In the genomic region with DNA sequence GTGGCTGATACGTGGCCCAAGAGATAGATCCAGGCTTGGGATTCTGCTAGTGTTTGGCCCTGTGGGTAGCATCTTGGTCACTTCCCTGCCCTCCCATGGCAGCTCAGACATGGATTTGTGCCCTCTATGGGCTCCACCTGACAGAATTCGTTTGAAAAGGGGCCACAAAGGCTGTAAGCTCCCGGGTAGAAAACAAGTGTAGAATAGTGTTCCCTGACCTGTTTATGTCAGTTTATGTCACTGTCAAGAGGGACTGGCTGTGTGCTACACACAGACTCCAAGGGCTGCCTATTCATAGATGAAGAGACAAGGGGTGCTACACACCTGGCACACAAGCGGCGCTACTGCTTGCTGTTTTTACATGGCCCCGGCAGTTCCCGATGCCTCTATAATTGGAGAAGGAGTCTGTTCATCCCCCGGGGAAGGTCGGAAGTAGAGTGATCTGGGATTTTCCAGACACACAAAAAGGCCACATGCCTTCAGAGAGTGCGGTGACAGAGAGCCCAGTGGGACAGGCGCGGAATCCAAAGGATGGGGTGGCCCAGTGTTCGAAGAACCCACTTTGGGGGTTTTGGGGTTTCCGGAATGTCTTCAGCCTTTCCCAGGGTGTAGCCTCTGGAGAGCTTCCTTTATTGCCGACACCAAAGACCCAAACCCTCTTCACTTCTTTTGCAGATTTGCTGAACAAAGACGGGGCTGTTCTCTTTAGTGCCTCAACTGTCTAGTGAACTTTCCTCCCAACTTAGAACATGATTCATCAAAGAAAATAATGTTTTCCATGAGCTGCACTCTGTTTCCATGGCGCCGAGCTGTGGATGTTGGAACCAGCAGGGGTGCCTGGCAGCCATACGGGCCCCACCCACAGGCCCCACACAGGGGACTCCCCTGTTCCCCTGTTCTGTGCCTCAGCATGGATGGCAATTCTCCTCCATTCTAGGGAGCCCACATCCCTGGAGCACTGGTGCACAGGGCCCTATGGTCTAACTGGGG, we compare ENCODE assay signal across 9 mouse cellular contexts. TPM values are rescaled to one million over a fixed set of nuclear protein-coding genes. Genes with fewer than 3 reads are reported as not detected.
DNase-seq lines count a peak whose midpoint lies in the region; ATAC-seq lines count a peak whose summit lies in the region.
"Had no signal": no experiment of that assay in that cellular context is flagged by ENCODE, and none has a peak within 500 bp of the region (broad histone marks: within the 10 kb centered on the region; RNA-seq: fewer than 3 reads in every experiment).

No protein-coding gene starts in this region.

- no peak for ATAC-seq in embryonic facial prominence, embryonic 14.5 days (ENCODE audit: low read depth)
- ATAC-seq in neural tube, embryonic 15.5 days (ENCODE audit: low FRiP score), result no peak

- H3K27ac ChIP-seq in embryonic facial prominence, embryonic 14.5 days (replicated peaks; ENCODE audit: low read depth, low read length), result peak overlapping the region; percentile 94
- H3K27ac ChIP-seq in neural tube, embryonic 15.5 days (replicated peaks), result no peak overlapping the region; the same call in 1 of the 2 replicates

- H3K27me3 ChIP-seq in embryonic facial prominence, embryonic 14.5 days (replicated peaks; ENCODE audit: control insufficient read depth, insufficient read depth, low read length), result no peaks in the 10 kb centered on the region
- H3K27me3 ChIP-seq in neural tube, embryonic 15.5 days (replicated peaks), result no peaks in the 10 kb centered on the region

- peaks cover 62% of the 10 kb centered on the region for H3K4me1 ChIP-seq in embryonic facial prominence, embryonic 14.5 days (ENCODE audit: control insufficient read depth, insufficient read depth, low read length)
- H3K4me1 ChIP-seq in neural tube, embryonic 15.5 days, result peaks cover 30% of the 10 kb centered on the region

- H3K9me3 ChIP-seq in embryonic facial prominence, embryonic 14.5 days (ENCODE audit: control insufficient read depth, low read length), result no peaks in the 10 kb centered on the region
- H3K9me3 ChIP-seq in neural tube, embryonic 15.5 days (replicated peaks), result no peaks in the 10 kb centered on the region

- no peak overlapping the region for H3K4me3 ChIP-seq in embryonic facial prominence, embryonic 14.5 days (ENCODE audit: low read depth, low read length)
- H3K4me3 ChIP-seq in neural tube, embryonic 15.5 days (replicated peaks), result no peak overlapping the region

- peak; percentile 74 for DNase-seq in gastrocnemius, adult 18-20 months (ENCODE audit: low spot score)
- no peak for DNase-seq in gastrocnemius, postnatal 10 days
- peak; percentile 64 for DNase-seq in embryonic facial prominence, embryonic 14.5 days (ENCODE audit: low spot score)
- DNase-seq in heart, postnatal 36 days, result peak; percentile 60 to 62
- peak; percentile 32 for DNase-seq in lung, postnatal 25 days (ENCODE audit: low spot score)
- DNase-seq in embryo, embryonic 11 days, result no peak
- no peak for DNase-seq in cerebellum, adult 11-12 months
- DNase-seq: kidney, postnatal 14 days had no signal

- H3K4me2 ChIP-seq in embryonic facial prominence, embryonic 14.5 days (ENCODE audit: low read depth, low read length), result 0 out of 2 replicates have a peak overlapping the region, but pooled peaks have one; percentile 2
- no peak overlapping the region for H3K4me2 ChIP-seq in neural tube, embryonic 15.5 days

- intact Hi-C loops in heart, postnatal 36 days (cut with DNase I), result loop anchor here (5.0 kb wide), 1 partner anchor 263 kb away; the partner anchor contains the start of genes Mcm3ap and Ybey

- 61% methylated on average over 19 of the region's 19 CpGs for WGBS in embryonic facial prominence, embryonic 14.5 days
- WGBS in neural tube, embryonic 15.5 days, result 84% methylated on average over 19 of the region's 19 CpGs

- no peak overlapping the region for H3K9ac ChIP-seq in embryonic facial prominence, embryonic 14.5 days (ENCODE audit: low read depth, low read length)
- no peak overlapping the region for H3K9ac ChIP-seq in neural tube, embryonic 15.5 days (replicated peaks)

- H3K36me3 ChIP-seq in embryonic facial prominence, embryonic 14.5 days (ENCODE audit: control insufficient read depth, insufficient read depth, low read length), result no peaks in the 10 kb centered on the region
- H3K36me3 ChIP-seq in neural tube, embryonic 15.5 days, result no peaks in the 10 kb centered on the region

RNA-seq across cellular contexts. Expression of gene Col6a1, which starts 4.0 kb away (rescaled TPM):
- 10 to 100 TPM; 28.2 to 28.5 TPM for total RNA-seq in gastrocnemius, adult 18-20 months (2021)
- 100 to 1,000 TPM; 336 to 400 TPM for total RNA-seq in gastrocnemius, postnatal 10 days (2021)
- 405 and 419 TPM in 2 replicates for polyA plus RNA-seq in embryonic facial prominence, embryonic 14.5 days (2014; fragmentation: Nextera tagmentation; extraction: Ambion mirVana)
- 10 to 100 TPM; 69.8 to 78.5 TPM for total RNA-seq in heart, postnatal 36 days (2021)
- polyA plus RNA-seq in neural tube, embryonic 15.5 days (2015; fragmentation: Nextera tagmentation; extraction: Ambion mirVana), result 34.3 and 67.0 TPM in 2 replicates

Comparison
In these comparisons a context has a peak if more than half of its experiments do, and no peak if none do; other contexts are left out.
1. DNase-seq: peak in gastrocnemius, adult 18-20 months (single experiment), embryonic facial prominence, embryonic 14.5 days (single experiment), heart, postnatal 36 days (2 of 2) and lung, postnatal 25 days (single experiment); none in gastrocnemius, postnatal 10 days (single experiment), embryo, embryonic 11 days (single experiment) and cerebellum, adult 11-12 months (single experiment).
2. RNA of gene Col6a1, which starts 4.0 kb away (total RNA-seq): 336 to 400 TPM in gastrocnemius, postnatal 10 days; 69.8 to 78.5 TPM in heart, postnatal 36 days and 28.2 to 28.5 TPM in gastrocnemius, adult 18-20 months; every median in the first group is over 4 times any median in the second.